Comparison of ENCODE assay signal across 16 mouse cellular contexts in the genomic region with DNA sequence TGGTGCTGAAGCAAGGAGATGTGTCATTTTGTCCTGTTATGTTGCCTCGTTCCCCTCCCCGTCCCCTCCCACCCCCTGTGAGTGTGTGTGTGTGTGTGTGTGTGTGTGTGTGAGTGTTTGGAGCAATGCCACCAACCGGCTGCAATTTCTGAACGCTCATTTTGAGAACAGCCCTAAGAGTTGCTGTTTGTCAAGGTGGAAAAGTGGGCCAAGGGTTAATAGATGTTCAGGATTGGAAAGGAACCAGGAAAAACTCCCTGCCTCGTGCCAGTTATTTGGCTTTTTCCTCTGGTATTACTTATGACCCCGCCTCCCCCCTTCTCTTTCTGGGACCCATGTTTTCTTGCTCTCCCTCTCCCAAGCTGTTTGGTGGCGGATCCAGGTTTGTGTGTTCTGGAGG. TPM values are rescaled to one million over a fixed set of nuclear protein-coding genes. Genes with fewer than 3 reads are reported as not detected.
A peak's percentile ranks its signal among the peaks of the same experiment; 100 is the strongest.
DNase-seq lines count a peak whose midpoint lies in the region; ATAC-seq and TF ChIP-seq lines count a peak whose summit lies in the region.
"Had no signal": no experiment of that assay in that cellular context is flagged by ENCODE, and none has a peak within 500 bp of the region (broad histone marks: within the 10 kb centered on the region; RNA-seq: fewer than 3 reads in every experiment).

No protein-coding gene starts in this region.

- peaks cover 33% of the 10 kb centered on the region for H3K4me1 ChIP-seq in hindbrain, embryonic 12.5 days
- peaks cover 12% of the 10 kb centered on the region; the same call in 1 of the 2 replicates for H3K4me1 ChIP-seq in hindbrain, embryonic 14.5 days (replicated peaks; ENCODE audit: control insufficient read depth, insufficient read depth, low read length)
- H3K4me1 ChIP-seq in midbrain, embryonic 14.5 days (ENCODE audit: control insufficient read depth, insufficient read depth, low read length), result peaks cover 23% of the 10 kb centered on the region
- H3K4me1 ChIP-seq in midbrain, embryonic 11.5 days (ENCODE audit: control insufficient read depth, insufficient read depth, low read length), result peaks cover 3% of the 10 kb centered on the region
- no peaks in the 10 kb centered on the region for H3K4me1 ChIP-seq in hindbrain, postnatal 0 days (ENCODE audit: insufficient read depth, low read length)
- peaks cover 13% of the 10 kb centered on the region; the same call in 1 of the 2 replicates for H3K4me1 ChIP-seq in midbrain, embryonic 16.5 days (ENCODE audit: control insufficient read depth, insufficient read depth, low read length)
- H3K4me1 ChIP-seq in intestine, embryonic 16.5 days (ENCODE audit: control insufficient read depth, insufficient read depth, low read length), result no peaks in the 10 kb centered on the region

- H3K4me3 ChIP-seq in hindbrain, embryonic 12.5 days, result no peak overlapping the region
- no peak overlapping the region for H3K4me3 ChIP-seq in hindbrain, embryonic 14.5 days (replicated peaks; ENCODE audit: low read length)
- no peak overlapping the region for H3K4me3 ChIP-seq in midbrain, embryonic 14.5 days (replicated peaks; ENCODE audit: low read depth, low read length)
- H3K4me3 ChIP-seq in midbrain, embryonic 11.5 days (ENCODE audit: low read depth, low read length), result no peak overlapping the region
- no peak overlapping the region for H3K4me3 ChIP-seq in hindbrain, postnatal 0 days (ENCODE audit: low read length)
- H3K4me3 ChIP-seq in midbrain, embryonic 16.5 days (ENCODE audit: low read depth, low read length), result no peak overlapping the region
- H3K4me3 ChIP-seq in intestine, embryonic 16.5 days (ENCODE audit: low read length), result no peak overlapping the region
- H3K4me3 ChIP-seq: limb, embryonic 13.5 days had no signal

- ATAC-seq in hindbrain, embryonic 12.5 days (ENCODE audit: low FRiP score), result no peak
- no peak for ATAC-seq in hindbrain, embryonic 14.5 days (ENCODE audit: low FRiP score)
- ATAC-seq in midbrain, embryonic 14.5 days (ENCODE audit: low FRiP score, low TSS enrichment), result no peak
- ATAC-seq in midbrain, embryonic 11.5 days (ENCODE audit: low FRiP score), result no peak
- no peak for ATAC-seq in hindbrain, postnatal 0 days
- ATAC-seq in midbrain, embryonic 16.5 days, result no peak; the same call in 1 of the 2 replicates
- ATAC-seq in intestine, embryonic 16.5 days, result no peak
- ATAC-seq: liver, postnatal 0 days; Patski had no signal

- H3K9ac ChIP-seq in hindbrain, embryonic 12.5 days, result 0 out of 2 replicates have a peak overlapping the region, but pooled peaks have one; percentile 32
- no peak overlapping the region for H3K9ac ChIP-seq in hindbrain, embryonic 14.5 days
- no peak overlapping the region for H3K9ac ChIP-seq in midbrain, embryonic 14.5 days (replicated peaks; ENCODE audit: low read length)
- H3K9ac ChIP-seq in midbrain, embryonic 11.5 days (ENCODE audit: low read length), result no peak overlapping the region
- no peak overlapping the region for H3K9ac ChIP-seq in hindbrain, postnatal 0 days (replicated peaks; ENCODE audit: low read length)
- no peak overlapping the region for H3K9ac ChIP-seq in midbrain, embryonic 16.5 days (ENCODE audit: low read depth, low read length)
- no peak overlapping the region for H3K9ac ChIP-seq in intestine, embryonic 16.5 days (ENCODE audit: low read depth, low read length)
- H3K9ac ChIP-seq: limb, embryonic 13.5 days; liver, postnatal 0 days had no signal

- no peak for TF ChIP-seq CTCF in hindbrain, postnatal 0 days (IDR thresholded peaks at IDR 0.05; ENCODE audit: low read depth)

- no peak for DNase-seq in hindbrain, embryonic 14.5 days (ENCODE audit: low spot score)
- no peak for DNase-seq in midbrain, embryonic 14.5 days
- DNase-seq in midbrain, embryonic 11.5 days (ENCODE audit: low spot score, missing footprints), result no peak
- peak; percentile 22 for DNase-seq in hindbrain, postnatal 0 days (ENCODE audit: low spot score)
- DNase-seq in frontal cortex, postnatal 25 days (ENCODE audit: low spot score in 2 of 2), result no peak
- DNase-seq: heart, adult 18-20 months; liver, postnatal 0 days; spleen, adult 18-20 months had no signal

- H3K4me2 ChIP-seq in hindbrain, embryonic 12.5 days (replicated peaks), result no peak overlapping the region
- H3K4me2 ChIP-seq in hindbrain, embryonic 14.5 days (replicated peaks), result no peak overlapping the region
- H3K4me2 ChIP-seq in midbrain, embryonic 14.5 days (ENCODE audit: low read length), result no peak overlapping the region
- no peak overlapping the region for H3K4me2 ChIP-seq in midbrain, embryonic 11.5 days
- no peak overlapping the region for H3K4me2 ChIP-seq in hindbrain, postnatal 0 days (ENCODE audit: low read depth, low read length)
- H3K4me2 ChIP-seq in midbrain, embryonic 16.5 days (ENCODE audit: low read length), result no peak overlapping the region
- no peak overlapping the region for H3K4me2 ChIP-seq in intestine, embryonic 16.5 days (ENCODE audit: low read depth, low read length)
- H3K4me2 ChIP-seq: limb, embryonic 13.5 days had no signal

- H3K27ac ChIP-seq in hindbrain, embryonic 12.5 days, result peak overlapping the region; percentile 74
- no peak overlapping the region for H3K27ac ChIP-seq in hindbrain, embryonic 14.5 days
- peak overlapping the region; percentile 72 for H3K27ac ChIP-seq in midbrain, embryonic 14.5 days (replicated peaks; ENCODE audit: low read depth, low read length)
- H3K27ac ChIP-seq in midbrain, embryonic 11.5 days (ENCODE audit: low read depth, low read length), result no peak overlapping the region
- H3K27ac ChIP-seq in hindbrain, postnatal 0 days, result no peak overlapping the region
- H3K27ac ChIP-seq in midbrain, embryonic 16.5 days (ENCODE audit: low read length), result peak overlapping the region; percentile 7; the same call in 1 of the 2 replicates
- H3K27ac ChIP-seq in intestine, embryonic 16.5 days (ENCODE audit: low read length), result no peak overlapping the region
- H3K27ac ChIP-seq: limb, embryonic 13.5 days; macrophage had no signal

- 70% methylated on average over 7 of the region's 7 CpGs for WGBS in hindbrain, embryonic 12.5 days
- WGBS in hindbrain, embryonic 14.5 days, result 47% methylated on average over 7 of the region's 7 CpGs
- 52% methylated on average over 7 of the region's 7 CpGs for WGBS in midbrain, embryonic 14.5 days
- 79% methylated on average over 7 of the region's 7 CpGs for WGBS in midbrain, embryonic 11.5 days
- WGBS in hindbrain, postnatal 0 days, result 41% methylated on average over 7 of the region's 7 CpGs
- 41% methylated on average over 7 of the region's 7 CpGs for WGBS in midbrain, embryonic 16.5 days
- 51% methylated on average over 7 of the region's 7 CpGs for WGBS in intestine, embryonic 16.5 days

- no peaks in the 10 kb centered on the region for H3K9me3 ChIP-seq in hindbrain, embryonic 12.5 days (replicated peaks)
- no peaks in the 10 kb centered on the region for H3K9me3 ChIP-seq in hindbrain, embryonic 14.5 days (ENCODE audit: control insufficient read depth, low read length)
- H3K9me3 ChIP-seq in midbrain, embryonic 14.5 days (ENCODE audit: control insufficient read depth, low read length), result no peaks in the 10 kb centered on the region
- H3K9me3 ChIP-seq in midbrain, embryonic 11.5 days (ENCODE audit: control insufficient read depth, low read length), result no peaks in the 10 kb centered on the region
- H3K9me3 ChIP-seq in hindbrain, postnatal 0 days (ENCODE audit: low read length), result no peaks in the 10 kb centered on the region
- H3K9me3 ChIP-seq in midbrain, embryonic 16.5 days (replicated peaks; ENCODE audit: control insufficient read depth, low read length, poor library complexity, severe bottlenecking), result no peaks in the 10 kb centered on the region
- H3K9me3 ChIP-seq in intestine, embryonic 16.5 days (ENCODE audit: control insufficient read depth, low read length), result no peaks in the 10 kb centered on the region
- H3K9me3 ChIP-seq: limb, embryonic 13.5 days had no signal

- H3K36me3 ChIP-seq in hindbrain, embryonic 12.5 days, result no peaks in the 10 kb centered on the region
- H3K36me3 ChIP-seq in hindbrain, embryonic 14.5 days (replicated peaks; ENCODE audit: control insufficient read depth, insufficient read depth), result no peaks in the 10 kb centered on the region
- no peaks in the 10 kb centered on the region for H3K36me3 ChIP-seq in midbrain, embryonic 14.5 days (ENCODE audit: control insufficient read depth, insufficient read depth, low read length)
- no peaks in the 10 kb centered on the region for H3K36me3 ChIP-seq in midbrain, embryonic 11.5 days (ENCODE audit: control insufficient read depth, insufficient read depth, low read length)
- H3K36me3 ChIP-seq in hindbrain, postnatal 0 days (ENCODE audit: insufficient read depth, low read length), result no peaks in the 10 kb centered on the region
- H3K36me3 ChIP-seq in midbrain, embryonic 16.5 days (ENCODE audit: control insufficient read depth, insufficient read depth, low read length), result no peaks in the 10 kb centered on the region
- H3K36me3 ChIP-seq in intestine, embryonic 16.5 days (ENCODE audit: control insufficient read depth, insufficient read depth, low read length), result no peaks in the 10 kb centered on the region
- H3K36me3 ChIP-seq: limb, embryonic 13.5 days had no signal

- H3K27me3 ChIP-seq in hindbrain, embryonic 12.5 days, result no peaks in the 10 kb centered on the region
- no peaks in the 10 kb centered on the region for H3K27me3 ChIP-seq in hindbrain, embryonic 14.5 days (ENCODE audit: control insufficient read depth, insufficient read depth, low read length)
- no peaks in the 10 kb centered on the region for H3K27me3 ChIP-seq in midbrain, embryonic 14.5 days (ENCODE audit: control insufficient read depth, insufficient read depth, low read length)
- no peaks in the 10 kb centered on the region for H3K27me3 ChIP-seq in midbrain, embryonic 11.5 days (ENCODE audit: control insufficient read depth, insufficient read depth, low read length)
- no peaks in the 10 kb centered on the region for H3K27me3 ChIP-seq in hindbrain, postnatal 0 days (ENCODE audit: insufficient read depth, low read length)
- no peaks in the 10 kb centered on the region for H3K27me3 ChIP-seq in midbrain, embryonic 16.5 days (ENCODE audit: control insufficient read depth, insufficient read depth, low read depth, low read length)
- no peaks in the 10 kb centered on the region for H3K27me3 ChIP-seq in intestine, embryonic 16.5 days (replicated peaks; ENCODE audit: control insufficient read depth, insufficient read depth, low read length)
- H3K27me3 ChIP-seq: limb, embryonic 13.5 days had no signal

RNA-seq across cellular contexts. Expression of gene Glp1r, which starts 41.0 kb away (rescaled TPM):
- polyA plus RNA-seq in hindbrain, embryonic 12.5 days (2016; fragmentation: Nextera tagmentation; extraction: Ambion mirVana), result not detected in 2 replicates
- polyA plus RNA-seq in hindbrain, embryonic 14.5 days (2014; fragmentation: Nextera tagmentation; extraction: Ambion mirVana), result 0.85 and 0.96 TPM in 2 replicates
- polyA plus RNA-seq in midbrain, embryonic 14.5 days (2014; fragmentation: Nextera tagmentation; extraction: Ambion mirVana), result 0.46 and 0.58 TPM in 2 replicates
- 0.04 and 0.10 TPM in 2 replicates for polyA plus RNA-seq in midbrain, embryonic 11.5 days (2014; fragmentation: Nextera tagmentation; extraction: Ambion mirVana)
- 2.4 and 2.8 TPM in 2 replicates for total RNA-seq in hindbrain, postnatal 0 days (2014; rRNA removed)
- 0.69 and 0.83 TPM in 2 replicates for polyA plus RNA-seq in hindbrain, postnatal 0 days (2015; fragmentation: Nextera tagmentation; extraction: Ambion mirVana)
- polyA plus RNA-seq in midbrain, embryonic 16.5 days (2015; fragmentation: Nextera tagmentation; extraction: Ambion mirVana), result 0.71 and 1.3 TPM in 2 replicates
- polyA plus RNA-seq in intestine, embryonic 16.5 days (2015; fragmentation: Nextera tagmentation; extraction: Ambion mirVana), result 0.34 and 0.54 TPM in 2 replicates
- total RNA-seq: gastrocnemius, adult 8-10 months; neutrophil, adult 5-6 weeks had no signal
- polyA plus RNA-seq: limb, embryonic 13.5 days; liver, postnatal 0 days; macrophage; Patski had no signal

Comparison
In these comparisons a context has a peak if more than half of its experiments do, and no peak if none do; other contexts are left out.
1. H3K27ac ChIP-seq: peak in hindbrain, embryonic 12.5 days (single experiment), midbrain, embryonic 14.5 days (single experiment) and midbrain, embryonic 16.5 days (single experiment); none in hindbrain, embryonic 14.5 days (single experiment), midbrain, embryonic 11.5 days (single experiment), hindbrain, postnatal 0 days (single experiment) and intestine, embryonic 16.5 days (single experiment).